ENCODE assay signal across 12 mouse cellular contexts in the genomic region with DNA sequence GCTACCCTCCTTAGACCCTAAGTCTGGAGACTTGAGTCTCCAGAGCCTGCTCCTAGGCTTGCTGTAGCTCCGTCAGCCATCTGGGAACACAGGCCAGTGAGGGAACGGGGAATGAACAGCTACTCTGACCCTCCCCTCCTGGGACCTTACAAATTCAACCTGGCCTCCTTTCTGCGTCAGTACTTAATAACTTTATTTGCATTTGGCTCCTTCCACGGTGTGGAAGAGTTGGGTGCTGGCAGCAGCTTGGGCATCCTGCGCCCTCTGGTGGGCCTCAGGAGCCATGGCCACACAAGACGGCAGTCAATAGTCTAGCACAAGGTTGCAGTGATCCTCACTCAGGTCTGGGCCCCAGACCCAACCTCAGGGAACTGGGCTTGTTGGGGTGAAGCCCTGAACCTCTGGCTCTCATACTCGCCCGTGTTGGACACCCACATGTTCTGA. TPM values are rescaled to one million over a fixed set of nuclear protein-coding genes. Genes with fewer than 3 reads are reported as not detected.
A peak's percentile ranks its signal among the peaks of the same experiment; 100 is the strongest.
DNase-seq lines count a peak whose midpoint lies in the region; ATAC-seq and TF ChIP-seq lines count a peak whose summit lies in the region.
"Not testable (repeated sequence)": the region's sequence is repeated elsewhere in the genome, so short reads cannot be mapped to it uniquely, and the experiment has no call there.
"Had no signal": no experiment of that assay in that cellular context is flagged by ENCODE, and none has a peak within 500 bp of the region (broad histone marks: within the 10 kb centered on the region; RNA-seq: fewer than 3 reads in every experiment).

No protein-coding gene starts in this region.

- not testable (repeated sequence) for H3K36me3 ChIP-seq in forebrain, embryonic 15.5 days; hindbrain, embryonic 11.5 days (ENCODE audit: control insufficient read depth, insufficient read depth, low read length); intestine, postnatal 0 days (ENCODE audit: control insufficient read depth, insufficient read depth); liver, embryonic 11.5 days (ENCODE audit: control insufficient read depth, insufficient read depth, low read length); neural tube, embryonic 12.5 days

- H3K27me3 ChIP-seq in cerebellum, adult 2 months (ENCODE audit: control insufficient read depth, insufficient read depth, low read length); forebrain, embryonic 15.5 days; hindbrain, embryonic 11.5 days (ENCODE audit: control insufficient read depth, insufficient read depth, low read length); intestine, postnatal 0 days (replicated peaks; ENCODE audit: control insufficient read depth, insufficient read depth, low read length); liver, embryonic 11.5 days (replicated peaks; ENCODE audit: control insufficient read depth, insufficient read depth, low read length); neural tube, embryonic 12.5 days (replicated peaks): not testable (repeated sequence)

- peak; percentile 81 for ATAC-seq in forebrain, embryonic 15.5 days (replicated peaks)
- ATAC-seq in hindbrain, embryonic 11.5 days (ENCODE audit: low FRiP score), result peak; percentile 71; the same call in 1 of the 2 replicates
- ATAC-seq in intestine, postnatal 0 days, result peak; percentile 67
- peak; percentile 66 for ATAC-seq in liver, embryonic 11.5 days (replicated peaks; ENCODE audit: low FRiP score)
- peak; percentile 99 for ATAC-seq in megakaryocyte, adult 5-6 weeks (ENCODE audit: poor library complexity, severe bottlenecking)
- 0 out of 2 replicates have a peak, but pooled peaks have one; percentile 44 for ATAC-seq in neural tube, embryonic 12.5 days (ENCODE audit: low FRiP score, low read depth)

- H3K9ac ChIP-seq in forebrain, embryonic 15.5 days (replicated peaks); hindbrain, embryonic 11.5 days (ENCODE audit: low read depth, low read length); intestine, postnatal 0 days (ENCODE audit: low read depth, low read length); liver, embryonic 11.5 days (ENCODE audit: low read depth, low read length); neural tube, embryonic 12.5 days: not testable (repeated sequence)

- H3K4me1 ChIP-seq in cerebellum, adult 2 months (ENCODE audit: control insufficient read depth, insufficient read depth, low read length); forebrain, embryonic 15.5 days; hindbrain, embryonic 11.5 days (replicated peaks; ENCODE audit: control insufficient read depth, insufficient read depth, low read length); intestine, postnatal 0 days (replicated peaks; ENCODE audit: control insufficient read depth, insufficient read depth, low read length); liver, embryonic 11.5 days (replicated peaks; ENCODE audit: control insufficient read depth, insufficient read depth, low read length); neural tube, embryonic 12.5 days: not testable (repeated sequence)

- H3K27ac ChIP-seq in cerebellum, adult 2 months (ENCODE audit: insufficient read depth, low read length); forebrain, embryonic 15.5 days (replicated peaks); hindbrain, embryonic 11.5 days (ENCODE audit: low read depth, low read length); intestine, postnatal 0 days (ENCODE audit: low read depth, low read length); liver, embryonic 11.5 days (ENCODE audit: low read depth, low read length); neural tube, embryonic 12.5 days: not testable (repeated sequence)

- not testable (repeated sequence) for H3K4me3 ChIP-seq in cerebellum, adult 2 months (replicated peaks; ENCODE audit: insufficient read depth, low read depth, low read length); forebrain, embryonic 15.5 days; hindbrain, embryonic 11.5 days (ENCODE audit: low read depth, low read length); intestine, postnatal 0 days (ENCODE audit: low read depth, low read length); liver, embryonic 11.5 days (ENCODE audit: low read depth, low read length); neural tube, embryonic 12.5 days

- TF ChIP-seq POLR2A in cerebellum, adult 2 months (IDR thresholded peaks at IDR 0.05; ENCODE audit: borderline replicate concordance, insufficient read depth, low read length), result not testable (repeated sequence)

- 25% methylated on average over 7 of the region's 8 CpGs for WGBS in cerebellum, adult 2 months
- 34% methylated on average over 7 of the region's 8 CpGs for WGBS in forebrain, embryonic 15.5 days
- 44% methylated on average over 5 of the region's 8 CpGs for WGBS in hindbrain, embryonic 11.5 days
- WGBS in intestine, postnatal 0 days, result 46% methylated on average over 6 of the region's 8 CpGs
- WGBS in liver, embryonic 11.5 days, result 47% methylated on average over 6 of the region's 8 CpGs
- 43% methylated on average over 6 of the region's 8 CpGs for WGBS in neural tube, embryonic 12.5 days

- H3K9me3 ChIP-seq in forebrain, embryonic 15.5 days; hindbrain, embryonic 11.5 days (ENCODE audit: control insufficient read depth, low read length); intestine, postnatal 0 days (ENCODE audit: control insufficient read depth); liver, embryonic 11.5 days (ENCODE audit: control insufficient read depth, low read length); neural tube, embryonic 12.5 days: not testable (repeated sequence)

- not testable (repeated sequence) for DNase-seq in cerebellum, adult 2 months; hindbrain, embryonic 11.5 days (ENCODE audit: low spot score); liver, embryonic 11.5 days (ENCODE audit: low spot score)
- DNase-seq in thymus, postnatal 25 days, result peak; percentile 13

- peak; percentile 16; the same call in 1 of the 2 replicates for TF ChIP-seq CTCF in cerebellum, adult 2 months (IDR thresholded peaks at IDR 0.05; ENCODE audit: borderline replicate concordance, insufficient read depth, low read depth, low read length)
- peak; percentile 49 for TF ChIP-seq CTCF in intestine, postnatal 0 days (IDR thresholded peaks at IDR 0.05; ENCODE audit: low read depth)

- H3K4me2 ChIP-seq in forebrain, embryonic 15.5 days (replicated peaks); hindbrain, embryonic 11.5 days (replicated peaks; ENCODE audit: low read depth, low read length); intestine, postnatal 0 days (replicated peaks; ENCODE audit: low read depth); liver, embryonic 11.5 days; neural tube, embryonic 12.5 days (replicated peaks): not testable (repeated sequence)

RNA-seq across cellular contexts. Expression of a gene that starts 6.4 kb away (rescaled TPM):
- 11.5 and 11.9 TPM in 2 replicates for polyA plus RNA-seq in cerebellum, adult 2 months (2012; rRNA removed)
- polyA plus RNA-seq in forebrain, embryonic 15.5 days (2015; fragmentation: Nextera tagmentation; extraction: Ambion mirVana), result 42.7 and 43.0 TPM in 2 replicates
- 62.0 and 78.7 TPM in 2 replicates for polyA plus RNA-seq in hindbrain, embryonic 11.5 days (2014; fragmentation: Nextera tagmentation; extraction: Ambion mirVana)
- polyA plus RNA-seq in intestine, postnatal 0 days (2015; fragmentation: Nextera tagmentation; extraction: Ambion mirVana), result 9.0 and 9.2 TPM in 2 replicates
- polyA plus RNA-seq in liver, embryonic 11.5 days (2014; fragmentation: Nextera tagmentation; extraction: Ambion mirVana), result 69.0 and 80.0 TPM in 2 replicates
- total RNA-seq in megakaryocyte, adult 5-6 weeks (2015), result 22.4 and 22.8 TPM in 2 replicates
- total RNA-seq in megakaryocyte, adult 5-6 weeks (2017), result 41.4 and 45.5 TPM in 2 replicates
- 51.4 and 52.2 TPM in 2 replicates for polyA plus RNA-seq in neural tube, embryonic 12.5 days (2016; fragmentation: Nextera tagmentation; extraction: Ambion mirVana)

RNA-seq across cellular contexts. Expression of a gene that starts 47.7 kb away (rescaled TPM):
- not detected in 2 replicates for polyA plus RNA-seq in cerebellum, adult 2 months (2012; rRNA removed)
- not detected in 2 replicates for polyA plus RNA-seq in forebrain, embryonic 15.5 days (2015; fragmentation: Nextera tagmentation; extraction: Ambion mirVana)
- polyA plus RNA-seq in hindbrain, embryonic 11.5 days (2014; fragmentation: Nextera tagmentation; extraction: Ambion mirVana), result not detected in 2 replicates
- not detected in 2 replicates for polyA plus RNA-seq in intestine, postnatal 0 days (2015; fragmentation: Nextera tagmentation; extraction: Ambion mirVana)
- not detected in 2 replicates for polyA plus RNA-seq in liver, embryonic 11.5 days (2014; fragmentation: Nextera tagmentation; extraction: Ambion mirVana)
- not detected in 2 replicates for total RNA-seq in megakaryocyte, adult 5-6 weeks (2015)
- total RNA-seq in megakaryocyte, adult 5-6 weeks (2017), result not detected in 2 replicates
- polyA plus RNA-seq in neural tube, embryonic 12.5 days (2016; fragmentation: Nextera tagmentation; extraction: Ambion mirVana), result not detected in 2 replicates
- total RNA-seq: heart, postnatal 4 days; layer of hippocampus, adult 18-20 months; left cerebral cortex, postnatal 10 days had no signal
- polyA plus RNA-seq: gonadal fat pad, adult 2 months had no signal

Comparison
In these comparisons a context has a peak if more than half of its experiments do, and no peak if none do; other contexts are left out.
1. ATAC-seq: peak in every context shown above with its lines; median percentile 99 in megakaryocyte, adult 5-6 weeks; 81 in forebrain, embryonic 15.5 days; 71 in hindbrain, embryonic 11.5 days; 67 in intestine, postnatal 0 days; 66 in liver, embryonic 11.5 days; 44 in neural tube, embryonic 12.5 days.